Mouse (Mus musculus) myocyte (in vitro differentiated cells): ENCODE measurements at regions not wholly inside any gene's neighbourhood (a gene's known extent, or its start where the extent isn't known, plus 50 kb on each side); places are given as distances from the start of the nearest gene placed in this dataset.

Experiments
- H3K27me3 ChIP-seq: one replicate; pipeline ENCODE4 v1.6.1; 2011; ENCODE audit not compliant: control insufficient read depth, insufficient read depth, insufficient read length
- H3K36me3 ChIP-seq: one replicate; pipeline ENCODE4 v1.6.1; 2011; ENCODE audit not compliant: control insufficient read depth, insufficient read depth
- H3K4me2 ChIP-seq: one replicate; pipeline ENCODE4 v1.6.1; 2011; ENCODE audit warnings: low read depth, control low read depth
- H3K4me3 ChIP-seq: one replicate; pipeline ENCODE4 v1.5.1; 2011; ENCODE audit warnings: mild to moderate bottlenecking, control low read depth, moderate library complexity
- H3K79me2 ChIP-seq: one replicate; pipeline ENCODE4 v1.6.1; 2011; ENCODE audit not compliant: control insufficient read depth, insufficient read depth
- H3ac ChIP-seq: one replicate; pipeline ENCODE4 v1.6.1; 2011; ENCODE audit not compliant: control insufficient read depth, insufficient read length
- CEBPB ChIP-seq: IDR thresholded peaks from 2 replicates; pipeline ENCODE4 v1.6.1; 2011; ENCODE audit warnings: mild to moderate bottlenecking, moderate library complexity; ENCODE audit not compliant: poor library complexity, insufficient read depth, severe bottlenecking
- E2F4 ChIP-seq: IDR thresholded peaks from one replicate; pipeline ENCODE4 v1.6.1; 2011; ENCODE audit warnings: mild to moderate bottlenecking, control low read depth, moderate library complexity; ENCODE audit not compliant: insufficient read depth
- MAX ChIP-seq: IDR thresholded peaks from one replicate; pipeline ENCODE4 v1.6.1; 2011; ENCODE audit warnings: low read depth, mild to moderate bottlenecking, control low read depth
- MYOD1 ChIP-seq, 3 experiments: IDR thresholded peaks; one replicate each; pipeline ENCODE4 v1.6.1; 2011; ENCODE audit warnings: control low read depth in 2 of 3, low read depth in 2 of 3, mild to moderate bottlenecking in 2 of 3, moderate library complexity in 1 of 3; ENCODE audit not compliant: insufficient read length in 2 of 3, control insufficient read depth in 1 of 3
- MYOG ChIP-seq, 3 experiments: IDR thresholded peaks; one replicate each; pipeline ENCODE4 v1.6.1; 2011; ENCODE audit warnings: control low read depth in 2 of 3, low read depth in 2 of 3, mild to moderate bottlenecking in 2 of 3; ENCODE audit not compliant: insufficient read length in 2 of 3, control insufficient read depth in 1 of 3, insufficient read depth in 1 of 3
- POLR2A ChIP-seq: IDR thresholded peaks from one replicate; pipeline ENCODE4 v1.6.1; 2011; ENCODE audit warnings: low read depth, mild to moderate bottlenecking, control low read depth, moderate library complexity; ENCODE audit not compliant: insufficient read length
- POLR2AphosphoS2 ChIP-seq: IDR thresholded peaks from one replicate; pipeline ENCODE4 v1.6.1; 2011; ENCODE audit warnings: low read depth, control low read depth; ENCODE audit not compliant: insufficient read length
- REST ChIP-seq: IDR thresholded peaks from one replicate; pipeline ENCODE4 v1.6.1; 2011; ENCODE audit warnings: mild to moderate bottlenecking, control low read depth, moderate library complexity; ENCODE audit not compliant: insufficient read depth, insufficient read length
- SRF ChIP-seq: IDR thresholded peaks from one replicate; pipeline ENCODE4 v1.6.1; 2011; ENCODE audit warnings: low read depth; ENCODE audit not compliant: control insufficient read depth, insufficient read length
- TCF12 ChIP-seq: IDR thresholded peaks from one replicate; pipeline ENCODE4 v1.6.1; 2011; ENCODE audit warnings: mild to moderate bottlenecking, control low read depth; ENCODE audit not compliant: poor library complexity, insufficient read depth, severe bottlenecking
- TCF3 ChIP-seq: IDR thresholded peaks from one replicate; pipeline ENCODE4 v1.6.1; 2011; ENCODE audit warnings: low read depth, control low read depth; ENCODE audit not compliant: insufficient read length
- USF1 ChIP-seq: IDR thresholded peaks from one replicate; pipeline ENCODE4 v1.6.1; 2011; ENCODE audit warnings: low read depth, mild to moderate bottlenecking, control low read depth, moderate library complexity

- no peaks in the 10 kb centered on the region for H3K27me3 ChIP-seq
- H3K79me2 ChIP-seq: no peaks in the 10 kb centered on the region
- TF ChIP-seq POLR2AphosphoS2: no peak
- no peak for TF ChIP-seq MYOG (IDR thresholded peaks at IDR 0.05; ENCODE audit: control insufficient read depth in 1 of 3, insufficient read depth in 1 of 3, insufficient read length in 2 of 3, low read depth in 2 of 3)
- no peak for TF ChIP-seq TCF3
- no peak for TF ChIP-seq TCF12
- TF ChIP-seq MYOD1 (IDR thresholded peaks at IDR 0.05; ENCODE audit: control insufficient read depth in 1 of 3, insufficient read length in 2 of 3, low read depth in 2 of 3): no peak
- TF ChIP-seq CEBPB: no peak
- TF ChIP-seq MAX: no peak
- TF ChIP-seq E2F4: no peak
- TF ChIP-seq REST: no peak
- no peak for TF ChIP-seq USF1
- TF ChIP-seq POLR2A: no peak
- no peak for TF ChIP-seq SRF
Measured at GRCm38 (mm10) chr14:76901490-76901889, 135.1 kb upstream of the Ccdc122 start.

GRCm38 (mm10) chr14:76899331-76899730 is 137.2 kb upstream of the Ccdc122 start:
- H3ac ChIP-seq: no peak overlapping the region
- no peak overlapping the region for H3K4me3 ChIP-seq
- H3K4me2 ChIP-seq: no peak overlapping the region
- no peaks in the 10 kb centered on the region for H3K36me3 ChIP-seq
- no peaks in the 10 kb centered on the region for H3K27me3 ChIP-seq
- H3K79me2 ChIP-seq: no peaks in the 10 kb centered on the region
- TF ChIP-seq E2F4 (no peak), MAX (no peak), TCF12 (no peak), USF1 (no peak), TCF3 (no peak), POLR2AphosphoS2 (no peak), POLR2A (no peak), SRF (no peak), MYOD1 (IDR thresholded peaks at IDR 0.05; ENCODE audit: control insufficient read depth in 1 of 3, insufficient read length in 2 of 3, low read depth in 2 of 3) (no peak), REST (no peak), MYOG (IDR thresholded peaks at IDR 0.05; ENCODE audit: control insufficient read depth in 1 of 3, insufficient read depth in 1 of 3, insufficient read length in 2 of 3, low read depth in 2 of 3) (no peak), CEBPB (no peak)

More at GRCm38 (mm10) chr14:76901490-76901889, 135.1 kb upstream of the Ccdc122 start:
- Histone ChIP-seq H3K36me3 (no peaks in the 10 kb centered on the region), H3K4me3 (no peak overlapping the region), H3K4me2 (no peak overlapping the region), H3ac (no peak overlapping the region)

- Histone ChIP-seq H3ac (no peak overlapping the region), H3K4me2 (no peak overlapping the region), H3K27me3 (no peaks in the 10 kb centered on the region), H3K36me3 (no peaks in the 10 kb centered on the region), H3K4me3 (no peak overlapping the region), H3K79me2 (no peaks in the 10 kb centered on the region)
- TF ChIP-seq SRF: no peak
- TF ChIP-seq MYOG (IDR thresholded peaks at IDR 0.05; ENCODE audit: control insufficient read depth in 1 of 3, insufficient read depth in 1 of 3, insufficient read length in 2 of 3, low read depth in 2 of 3): no peak
- no peak for TF ChIP-seq USF1
- TF ChIP-seq TCF12: no peak
- no peak for TF ChIP-seq POLR2A
- TF ChIP-seq MYOD1 (IDR thresholded peaks at IDR 0.05; ENCODE audit: control insufficient read depth in 1 of 3, insufficient read length in 2 of 3, low read depth in 2 of 3): no peak
- TF ChIP-seq MAX: no peak
- no peak for TF ChIP-seq REST
- TF ChIP-seq POLR2AphosphoS2: no peak
- no peak for TF ChIP-seq CEBPB
- TF ChIP-seq E2F4: no peak
- no peak for TF ChIP-seq TCF3
Measured at GRCm38 (mm10) chr14:76887708-76888107, 148.9 kb upstream of the Ccdc122 start.

- TF ChIP-seq POLR2A (no peak), MYOD1 (IDR thresholded peaks at IDR 0.05; ENCODE audit: control insufficient read depth in 1 of 3, insufficient read length in 2 of 3, low read depth in 2 of 3) (no peak), TCF12 (no peak), SRF (no peak), POLR2AphosphoS2 (no peak), USF1 (no peak), REST (no peak), TCF3 (no peak), MAX (no peak), E2F4 (no peak), CEBPB (no peak), MYOG (IDR thresholded peaks at IDR 0.05; ENCODE audit: control insufficient read depth in 1 of 3, insufficient read depth in 1 of 3, insufficient read length in 2 of 3, low read depth in 2 of 3) (no peak)
- Histone ChIP-seq H3K79me2 (no peaks in the 10 kb centered on the region), H3K4me2 (no peak overlapping the region), H3K27me3 (no peaks in the 10 kb centered on the region), H3K36me3 (no peaks in the 10 kb centered on the region), H3K4me3 (no peak overlapping the region), H3ac (no peak overlapping the region)
Measured at GRCm38 (mm10) chr14:76887201-76887600, 149.4 kb upstream of the Ccdc122 start.
